Mouse (Mus musculus): ENCODE measurements around the gene Gm15093.
"Not testable (repeated sequence)": the region's sequence is repeated elsewhere in the genome, so short reads cannot be mapped to it uniquely, and the experiment has no call there.

Gm15093 gene

GRCm38 (mm10) chrX:149272077-149272476, at the start of gene Gm15093:
Gm15093 (plus strand) TSS chrX:149272377.
- not testable (repeated sequence) for DNase-seq

Measured in kidney, postnatal 4 days (tissue).